Mouse (Mus musculus): ENCODE measurements around the gene Gm5767. TPM values are rescaled to one million over a fixed set of nuclear protein-coding genes. Genes with fewer than 3 reads are reported as not detected.

Gene Gm5767
- total RNA-seq, 1 experiment = not detected

- no peak overlapping the region; the same call in 1 of the 2 replicates for H3K27ac ChIP-seq (ENCODE audit: insufficient read depth, low read depth, low read length, poor library complexity, severe bottlenecking)
Observed at GRCm38 (mm10) chr16:8638131-8638530, 42.4 kb upstream of the Gm5767 start.

DNA sequence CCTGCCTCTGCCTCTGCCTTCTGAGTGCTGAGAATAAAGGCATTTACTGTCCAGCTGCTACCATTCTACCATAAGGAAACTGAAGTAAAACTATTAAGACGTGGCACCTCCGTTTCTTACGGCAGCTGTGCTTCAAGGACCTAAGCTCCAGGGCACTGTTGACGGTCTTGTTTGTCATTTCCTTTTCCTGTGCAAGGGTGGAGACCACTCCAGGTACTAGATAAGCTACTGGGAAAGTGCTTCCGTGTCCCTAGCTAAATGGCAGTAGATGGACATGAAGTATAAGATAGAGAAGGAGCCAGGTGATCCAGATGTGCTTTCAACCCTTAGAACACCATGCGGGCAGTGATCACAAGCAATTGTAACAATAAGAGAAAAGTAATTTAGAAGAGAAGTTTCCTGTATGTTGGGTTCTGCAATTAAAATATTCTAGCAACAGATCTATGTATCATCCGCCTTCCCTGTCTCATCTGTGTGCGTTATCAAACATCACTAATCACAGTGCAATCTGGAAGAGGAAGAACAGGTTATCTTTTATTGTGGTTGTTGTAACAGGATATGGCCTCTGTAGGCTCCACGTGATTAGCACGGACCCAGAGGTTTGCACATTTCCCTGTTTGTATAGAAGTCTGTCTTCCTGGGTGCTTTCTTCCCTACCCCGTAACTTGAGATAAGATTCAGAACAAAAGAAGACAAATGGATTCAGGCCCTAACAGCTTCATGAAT, 40.9 kb upstream of the Gm5767 start:
- in situ Hi-C loops (cut with MboI; ENCODE audit: low sequenced_read_pairs in 2 of 2, unreplicated experiment in 2 of 2) = no loop called here
- Histone ChIP-seq H3K9me3 (ENCODE audit: control insufficient read depth, insufficient read depth, low read depth, low read length) (no peaks in the 10 kb centered on the region), H3K4me1 (ENCODE audit: control insufficient read depth in 2 of 2, insufficient read depth in 2 of 2, low read length in 2 of 2, poor library complexity in 1 of 2) (peaks cover 0 to 9% of the 10 kb centered on the region in 2 experiments; a peak in 1 of 4 replicates), H3K9ac (ENCODE audit: insufficient read depth, low read depth, low read length, poor library complexity, severe bottlenecking) (no peak overlapping the region), H3K4me3 (ENCODE audit: insufficient read depth in 1 of 2, low read depth in 1 of 2, low read length in 2 of 2, poor library complexity in 1 of 2, severe bottlenecking in 1 of 2) (no peak overlapping the region), H3K27ac (ENCODE audit: insufficient read depth, low read depth, low read length, poor library complexity, severe bottlenecking) (no peak overlapping the region), H3K36me3 (ENCODE audit: control insufficient read depth, insufficient read depth, low read length, poor library complexity, severe bottlenecking) (peaks cover 26% of the 10 kb centered on the region)
- TF ChIP-seq ZNF384 (IDR thresholded peaks at IDR 0.05; ENCODE audit: low read depth, low read length) = no peak
- no peak for TF ChIP-seq HCFC1 (IDR thresholded peaks at IDR 0.05; ENCODE audit: borderline replicate concordance, insufficient read depth, low read length)
- TF ChIP-seq CHD2 (IDR thresholded peaks at IDR 0.05; ENCODE audit: low read depth, low read length) = no peak
- no peak for TF ChIP-seq MAFK (IDR thresholded peaks at IDR 0.05; ENCODE audit: insufficient read depth, low read depth, low read length)
- no peak for TF ChIP-seq ZC3H11A (IDR thresholded peaks at IDR 0.05; ENCODE audit: borderline replicate concordance, low read depth, low read length)
- no peak for DNase-seq (ENCODE audit: low read depth, low spot score)

More at GRCm38 (mm10) chr16:8638131-8638530, 42.4 kb upstream of the Gm5767 start:
- H3K4me3 ChIP-seq (ENCODE audit: insufficient read depth in 1 of 2, low read depth in 1 of 2, low read length in 2 of 2, poor library complexity in 1 of 2, severe bottlenecking in 1 of 2) = peak overlapping the region; percentile 88 to 92
- peaks cover 24% of the 10 kb centered on the region; the same call in 1 of the 2 replicates for H3K36me3 ChIP-seq (ENCODE audit: control insufficient read depth, insufficient read depth, low read length, poor library complexity, severe bottlenecking)
- DNase-seq (ENCODE audit: low read depth, low spot score) = no peak
- in situ Hi-C loops (cut with MboI; ENCODE audit: low sequenced_read_pairs in 2 of 2, unreplicated experiment in 2 of 2) = no loop called here
- H3K9me3 ChIP-seq (ENCODE audit: control insufficient read depth, insufficient read depth, low read depth, low read length) = no peaks in the 10 kb centered on the region
- TF ChIP-seq HCFC1 (IDR thresholded peaks at IDR 0.05; ENCODE audit: borderline replicate concordance, insufficient read depth, low read length) (no peak), ZNF384 (IDR thresholded peaks at IDR 0.05; ENCODE audit: low read depth, low read length) (no peak), MAFK (IDR thresholded peaks at IDR 0.05; ENCODE audit: insufficient read depth, low read depth, low read length) (no peak), CHD2 (IDR thresholded peaks at IDR 0.05; ENCODE audit: low read depth, low read length) (no peak), ZC3H11A (IDR thresholded peaks at IDR 0.05; ENCODE audit: borderline replicate concordance, low read depth, low read length) (no peak)
- peaks cover 0 to 9% of the 10 kb centered on the region in 2 experiments; a peak in 1 of 4 replicates for H3K4me1 ChIP-seq (ENCODE audit: control insufficient read depth in 2 of 2, insufficient read depth in 2 of 2, low read length in 2 of 2, poor library complexity in 1 of 2)
- peak overlapping the region; percentile 96 for H3K9ac ChIP-seq (ENCODE audit: insufficient read depth, low read depth, low read length, poor library complexity, severe bottlenecking)

- in situ Hi-C loops (cut with MboI; ENCODE audit: low sequenced_read_pairs in 2 of 2, unreplicated experiment in 2 of 2) = no loop called here
- no peak for DNase-seq (ENCODE audit: low read depth, low spot score)
- no peak overlapping the region for H3K27ac ChIP-seq (ENCODE audit: insufficient read depth, low read depth, low read length, poor library complexity, severe bottlenecking)
- 0 out of 4 replicates have a peak, but pooled peaks cover 0 to 2% of the 10 kb centered on the region in 2 experiments for H3K4me1 ChIP-seq (ENCODE audit: control insufficient read depth in 2 of 2, insufficient read depth in 2 of 2, low read length in 2 of 2, poor library complexity in 1 of 2)
- H3K4me3 ChIP-seq (ENCODE audit: insufficient read depth in 1 of 2, low read depth in 1 of 2, low read length in 2 of 2, poor library complexity in 1 of 2, severe bottlenecking in 1 of 2) = no peak overlapping the region
- H3K9ac ChIP-seq (ENCODE audit: insufficient read depth, low read depth, low read length, poor library complexity, severe bottlenecking) = no peak overlapping the region
- no peaks in the 10 kb centered on the region for H3K9me3 ChIP-seq (ENCODE audit: control insufficient read depth, insufficient read depth, low read depth, low read length)
- no peak for TF ChIP-seq CHD2 (IDR thresholded peaks at IDR 0.05; ENCODE audit: low read depth, low read length)
- TF ChIP-seq ZC3H11A (IDR thresholded peaks at IDR 0.05; ENCODE audit: borderline replicate concordance, low read depth, low read length) = peak; percentile 30; the same call in 1 of the 2 replicates
- H3K36me3 ChIP-seq (ENCODE audit: control insufficient read depth, insufficient read depth, low read length, poor library complexity, severe bottlenecking) = peaks cover 36% of the 10 kb centered on the region
Observed at GRCm38 (mm10) chr16:8643855-8644254, 36.7 kb upstream of the Gm5767 start.

- TF ChIP-seq ZNF384 (IDR thresholded peaks at IDR 0.05; ENCODE audit: low read depth, low read length) (no peak), MAFK (IDR thresholded peaks at IDR 0.05; ENCODE audit: insufficient read depth, low read depth, low read length) (no peak), HCFC1 (IDR thresholded peaks at IDR 0.05; ENCODE audit: borderline replicate concordance, insufficient read depth, low read length) (no peak)
- Histone ChIP-seq H3K9me3 (ENCODE audit: control insufficient read depth, insufficient read depth, low read depth, low read length) (no peaks in the 10 kb centered on the region), H3K4me1 (ENCODE audit: control insufficient read depth in 2 of 2, insufficient read depth in 2 of 2, low read length in 2 of 2, poor library complexity in 1 of 2) (no peaks in the 10 kb centered on the region), H3K4me3 (ENCODE audit: insufficient read depth in 1 of 2, low read depth in 1 of 2, low read length in 2 of 2, poor library complexity in 1 of 2, severe bottlenecking in 1 of 2) (no peak overlapping the region), H3K27ac (ENCODE audit: insufficient read depth, low read depth, low read length, poor library complexity, severe bottlenecking) (no peak overlapping the region), H3K9ac (ENCODE audit: insufficient read depth, low read depth, low read length, poor library complexity, severe bottlenecking) (no peak overlapping the region), H3K36me3 (ENCODE audit: control insufficient read depth, insufficient read depth, low read length, poor library complexity, severe bottlenecking) (peaks cover 40% of the 10 kb centered on the region)
- DNase-seq (ENCODE audit: low read depth, low spot score) = no peak
- in situ Hi-C loops (cut with MboI; ENCODE audit: low sequenced_read_pairs in 2 of 2, unreplicated experiment in 2 of 2) = no loop called here
Observed at GRCm38 (mm10) chr16:8645546-8645945, 35.0 kb upstream of the Gm5767 start.
